Mouse (Mus musculus) intestine, postnatal 0 days (tissue): ENCODE results near the gene Npas4. TPM values are rescaled to one million over a fixed set of nuclear protein-coding genes. Genes with fewer than 3 reads are reported as not detected.

Experiments used
- ATAC-seq: fragments of 200-750 bp; cut with Nextera tagmentation; 2 replicates; pipeline ENCODE4 v1.8.0; 2017; ENCODE audit warnings: mild to moderate bottlenecking, moderate TSS enrichment, moderate library complexity
- H3K27ac ChIP-seq: fragments of 300-500 bp; sonication (generic); 2 replicates; pipeline ENCODE4 v1.5.1; 2014; ENCODE audit warnings: mild to moderate bottlenecking, low read depth, low read length, moderate library complexity
- H3K27me3 ChIP-seq: fragments of 300-500 bp; sonication (generic); replicated peaks from 2 replicates; pipeline ENCODE4 v1.6.1; 2014; ENCODE audit warnings: low read length, mixed read lengths; ENCODE audit not compliant: control insufficient read depth, insufficient read depth
- H3K36me3 ChIP-seq: fragments of 300-500 bp; sonication (generic); 2 replicates; pipeline ENCODE4 v1.6.1; 2014; ENCODE audit warnings: mild to moderate bottlenecking, moderate library complexity; ENCODE audit not compliant: control insufficient read depth, insufficient read depth
- H3K4me1 ChIP-seq: fragments of 300-500 bp; sonication (generic); replicated peaks from 2 replicates; pipeline ENCODE4 v1.6.1; 2014; ENCODE audit warnings: antibody characterized with exemption, low read length, mixed read lengths; ENCODE audit not compliant: control insufficient read depth, insufficient read depth
- H3K4me2 ChIP-seq: fragments of 300-500 bp; sonication (generic); replicated peaks from 2 replicates; pipeline ENCODE4 v1.6.1; 2014; ENCODE audit warnings: low read depth, mild to moderate bottlenecking, moderate library complexity
- H3K4me3 ChIP-seq: fragments of 300-500 bp; sonication (generic); 2 replicates; pipeline ENCODE4 v1.5.1; 2014; ENCODE audit warnings: low read depth, low read length
- H3K9ac ChIP-seq: fragments of 300-500 bp; sonication (generic); 2 replicates; pipeline ENCODE4 v1.6.1; 2014; ENCODE audit warnings: mild to moderate bottlenecking, low read depth, low read length
- H3K9me3 ChIP-seq: fragments of 300-500 bp; sonication (generic); 2 replicates; pipeline ENCODE4 v1.6.1; 2016; ENCODE audit warnings: mixed run types; ENCODE audit not compliant: control insufficient read depth
- CTCF ChIP-seq: sonication (generic); IDR thresholded peaks from 2 replicates; pipeline ENCODE4 v1.5.1; 2016; ENCODE audit warnings: low read depth, mild to moderate bottlenecking, control low read depth, antibody characterized with exemption, moderate library complexity
- WGBS: fragments of 180-500 bp; shearing (Covaris S2); extraction: QIAGEN DNeasy Blood & Tissue Kit; methylation state at CpG from one replicate; pipeline ENCODE4 v1.1.7; 2014; 5-methylcytosine and 5-hydroxymethylcytosine counted together
- polyA plus RNA-seq: library from polyadenylated mRNA; unstranded; fragments of >200 nt; fragmentation: Nextera tagmentation; extraction: Ambion mirVana; gene quantifications from 2 replicates; pipeline ENCODE4 v1.2.1, GENCODE M21; 2015

Npas4 gene
- polyA plus RNA-seq, 1 experiment from 2014 or later, result 0.09 TPM

DNA sequence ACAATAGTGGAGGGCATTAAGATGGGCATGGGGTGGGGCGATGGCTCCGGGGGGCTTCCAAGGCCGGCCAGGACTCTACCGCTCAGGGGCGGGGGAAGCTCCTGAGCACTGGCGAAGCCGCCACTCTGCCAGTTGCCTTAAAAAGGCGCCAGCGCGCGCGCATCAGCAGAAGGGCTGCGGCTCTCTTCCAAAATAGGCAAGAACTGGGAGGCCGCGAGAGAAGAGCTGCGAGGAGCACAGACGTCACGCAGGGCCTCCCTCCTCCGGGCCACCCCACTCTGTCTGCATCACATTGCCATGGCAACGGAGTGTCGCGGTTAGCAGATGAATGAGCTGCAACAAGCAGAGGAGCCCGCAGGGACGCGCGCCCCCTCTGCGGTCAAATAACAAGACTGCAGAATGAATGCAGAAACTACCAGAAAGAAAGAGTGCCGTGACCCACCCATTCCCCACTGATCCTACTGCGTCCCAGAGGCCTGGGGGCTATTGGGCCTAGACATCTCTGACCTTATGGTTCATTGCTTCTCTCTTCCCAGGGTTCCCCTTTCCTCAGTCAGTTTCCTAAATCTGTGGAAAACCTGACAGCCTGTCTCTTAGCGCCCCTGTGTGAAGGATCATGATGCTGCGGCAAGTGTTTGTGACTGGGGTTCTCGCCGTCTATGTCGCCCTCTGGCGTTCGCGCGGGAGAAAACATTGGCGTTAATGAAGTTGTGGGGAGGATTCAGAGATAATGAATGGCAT is 11.7 kb upstream of the Npas4 start:
- Histone ChIP-seq H3K4me1 (no peaks in the 10 kb centered on the region), H3K9me3 (no peaks in the 10 kb centered on the region), H3K27me3 (0 out of 2 replicates have a peak, but pooled peaks cover 8% of the 10 kb centered on the region), H3K36me3 (no peaks in the 10 kb centered on the region), H3K9ac (no peak overlapping the region), H3K4me2 (peak overlapping the region; percentile 41), H3K4me3 (0 out of 2 replicates have a peak overlapping the region, but pooled peaks have one; percentile 3), H3K27ac (peak overlapping the region; percentile 35; the same call in 1 of the 2 replicates)
- WGBS, result under 1% methylated on average over 39 of the region's 39 CpGs
- peak; percentile 90 for TF ChIP-seq CTCF
- ATAC-seq, result peak; percentile 69

DNA sequence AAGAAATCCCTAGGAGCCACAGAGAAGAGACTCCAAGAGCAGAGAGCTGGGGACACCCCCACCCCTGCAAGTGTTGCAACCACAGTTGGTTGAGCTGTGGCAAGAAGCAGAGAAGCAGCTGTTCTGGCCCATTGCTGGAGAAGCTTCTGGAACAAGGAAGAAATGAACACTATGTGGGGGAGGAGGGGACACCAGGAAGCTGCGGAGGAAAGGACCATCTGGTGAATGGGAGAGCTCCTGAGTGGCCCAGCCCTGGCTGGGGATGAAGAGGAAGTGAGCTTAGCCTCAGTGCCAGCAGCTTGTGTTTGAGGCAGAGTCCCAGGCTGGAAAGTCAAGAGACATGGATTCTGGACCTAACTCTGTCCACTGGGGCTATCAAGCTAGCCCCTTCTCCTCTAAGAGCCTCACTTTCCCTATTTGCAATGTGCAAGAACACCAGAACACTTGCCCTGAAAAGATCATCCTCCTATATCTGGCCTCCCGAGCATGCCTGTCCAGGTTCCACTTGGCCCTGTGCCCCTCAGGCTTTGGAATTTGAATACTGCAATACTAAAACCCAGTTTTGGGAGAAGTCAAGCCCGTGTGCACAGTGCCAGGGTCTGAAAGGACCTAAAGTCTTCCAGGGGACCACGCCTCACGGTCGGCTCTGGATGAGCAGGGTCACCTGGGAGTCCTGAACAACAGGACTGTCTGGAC is 9.5 kb upstream of the Npas4 start:
- Histone ChIP-seq H3K27me3 (0 out of 2 replicates have a peak, but pooled peaks cover 8% of the 10 kb centered on the region), H3K9me3 (no peaks in the 10 kb centered on the region), H3K4me2 (peak overlapping the region; percentile 32; the same call in 1 of the 2 replicates), H3K27ac (no peak overlapping the region), H3K4me3 (no peak overlapping the region), H3K4me1 (no peaks in the 10 kb centered on the region), H3K36me3 (no peaks in the 10 kb centered on the region), H3K9ac (no peak overlapping the region)
- ATAC-seq, result no peak
- 60% methylated on average over 6 of the region's 6 CpGs for WGBS
- TF ChIP-seq CTCF, result no peak

DNA sequence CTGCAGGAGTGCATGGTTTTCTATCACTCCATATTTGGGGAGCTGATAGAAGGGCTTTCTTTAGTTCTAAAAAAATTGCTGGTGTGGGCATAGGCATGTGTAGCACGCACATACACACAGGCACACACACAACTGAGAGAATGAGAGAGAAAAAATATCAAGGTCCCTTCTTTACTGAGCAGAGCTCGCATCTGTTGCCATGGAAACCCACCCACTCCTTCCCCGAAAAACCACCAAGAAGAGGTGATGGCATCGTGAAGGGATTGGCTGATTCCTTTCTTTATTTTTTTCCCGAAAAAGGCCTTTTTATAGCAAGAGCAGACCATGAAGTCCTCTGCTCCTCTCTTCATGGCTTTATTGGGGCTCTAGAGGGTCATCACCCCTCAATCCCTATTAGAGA is 3.9 kb upstream of the Npas4 start:
- Histone ChIP-seq H3K27ac (no peak overlapping the region), H3K36me3 (no peaks in the 10 kb centered on the region), H3K9ac (no peak overlapping the region), H3K27me3 (peaks cover 26% of the 10 kb centered on the region), H3K4me1 (no peaks in the 10 kb centered on the region), H3K4me3 (no peak overlapping the region), H3K9me3 (no peaks in the 10 kb centered on the region), H3K4me2 (no peak overlapping the region)
- TF ChIP-seq CTCF, result no peak
- 61% methylated on average over 5 of the region's 5 CpGs for WGBS
- no peak for ATAC-seq

DNA sequence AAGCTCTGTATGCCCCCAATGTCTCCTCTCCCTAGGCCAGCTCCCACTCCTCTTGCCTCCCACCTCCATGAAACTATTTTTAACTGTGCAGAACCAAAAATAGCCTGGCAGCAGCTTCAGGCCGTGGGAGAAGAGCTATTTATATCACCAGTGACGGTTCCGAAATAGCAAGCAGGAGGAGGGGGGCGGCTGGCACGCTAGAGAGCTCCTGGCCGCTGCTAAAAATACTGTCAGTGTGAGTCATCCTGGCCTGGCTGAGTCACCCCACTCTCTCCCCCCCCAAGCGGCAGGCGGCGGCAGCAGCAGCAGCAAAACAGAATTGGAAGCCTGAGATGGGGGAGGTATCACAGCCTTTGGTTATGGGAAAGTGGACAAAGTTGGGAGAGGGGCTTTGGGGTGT is 2.8 kb upstream of the Npas4 start:
- H3K4me1 ChIP-seq, result no peaks in the 10 kb centered on the region
- no peak overlapping the region for H3K4me2 ChIP-seq
- H3K9ac ChIP-seq, result no peak overlapping the region
- ATAC-seq, result no peak
- no peaks in the 10 kb centered on the region for H3K36me3 ChIP-seq
- WGBS, result 3% methylated on average over 9 of the region's 9 CpGs
- H3K27me3 ChIP-seq, result peaks cover 26% of the 10 kb centered on the region
- H3K4me3 ChIP-seq, result no peak overlapping the region
- H3K27ac ChIP-seq, result no peak overlapping the region
- no peaks in the 10 kb centered on the region for H3K9me3 ChIP-seq
- peak; percentile 39 for TF ChIP-seq CTCF

DNA sequence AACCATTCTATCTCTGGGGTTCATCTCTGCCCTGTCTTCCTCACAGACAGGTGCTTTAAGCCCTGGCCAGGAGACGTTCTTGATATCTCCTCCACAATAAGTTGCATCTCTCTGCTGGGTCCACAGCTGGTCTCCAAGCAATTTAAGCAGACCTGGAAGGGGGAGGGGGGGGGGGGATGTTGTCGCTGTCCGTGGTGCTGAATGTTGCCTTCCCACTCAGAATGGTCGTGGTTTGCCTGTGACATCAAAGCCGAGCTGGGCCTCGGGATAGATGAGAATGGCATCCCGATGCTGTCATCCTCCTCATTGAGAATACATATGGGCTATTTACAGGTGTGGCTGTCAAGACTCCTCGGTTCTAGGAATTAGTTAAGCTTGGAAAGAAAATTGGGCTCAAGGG is 2.3 kb upstream of the Npas4 start:
- WGBS, result 17% methylated on average over 8 of the region's 8 CpGs
- H3K4me2 ChIP-seq, result no peak overlapping the region

DNA sequence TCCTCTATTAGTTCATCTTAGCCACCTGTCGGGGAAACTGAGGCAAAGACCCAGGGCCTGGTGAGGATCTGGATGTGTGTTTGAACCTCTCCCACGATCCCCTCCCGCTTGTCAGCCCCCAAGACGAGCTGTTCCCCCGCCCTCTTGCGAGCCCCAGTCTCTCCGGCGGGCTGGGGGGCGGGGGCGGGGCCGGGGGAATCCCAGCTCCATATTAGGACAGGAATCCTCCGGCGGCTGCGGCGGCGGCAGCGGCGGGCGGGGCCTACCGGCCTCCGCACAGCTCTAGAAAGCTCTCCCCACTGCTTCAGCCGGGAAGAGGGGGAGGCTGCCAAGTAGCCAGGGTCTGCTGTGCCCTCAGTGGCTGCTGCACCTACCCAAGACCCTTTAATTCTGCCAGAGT is 600 bp upstream of the Npas4 start:
- Histone ChIP-seq H3K9ac (no peak overlapping the region), H3K9me3 (no peaks in the 10 kb centered on the region), H3K27me3 (peaks cover 29% of the 10 kb centered on the region), H3K4me1 (no peaks in the 10 kb centered on the region), H3K4me3 (no peak overlapping the region), H3K36me3 (no peaks in the 10 kb centered on the region), H3K27ac (no peak overlapping the region), H3K4me2 (0 out of 2 replicates have a peak overlapping the region, but pooled peaks have one; percentile 14)
- TF ChIP-seq CTCF, result no peak
- 2% methylated on average over 22 of the region's 22 CpGs for WGBS
- no peak for ATAC-seq

More for the DNA sequence above, 2.3 kb upstream of the Npas4 start:
- H3K27ac ChIP-seq, result no peak overlapping the region
- no peaks in the 10 kb centered on the region for H3K4me1 ChIP-seq
- H3K27me3 ChIP-seq, result peaks cover 26% of the 10 kb centered on the region
- H3K4me3 ChIP-seq, result no peak overlapping the region
- no peak overlapping the region for H3K9ac ChIP-seq
- H3K9me3 ChIP-seq, result no peaks in the 10 kb centered on the region
- no peak for ATAC-seq
- H3K36me3 ChIP-seq, result no peaks in the 10 kb centered on the region
- TF ChIP-seq CTCF, result no peak
